Comparison of ENCODE assay signal across 8 mouse cellular contexts in genomic region chr7:127243361-127243867, GRCm38 (mm10). TPM values are rescaled to one million over a fixed set of nuclear protein-coding genes. Genes with fewer than 3 reads are reported as not detected.
DNase-seq lines count a peak whose midpoint lies in the region; ATAC-seq and TF ChIP-seq lines count a peak whose summit lies in the region.

No protein-coding gene starts in this region.

- peak overlapping the region; percentile 84 for H3ac ChIP-seq in myocyte (ENCODE audit: control insufficient read depth, insufficient read length)

- H3K27me3 ChIP-seq in kidney, embryonic 15.5 days, result no peaks in the 10 kb centered on the region
- H3K27me3 ChIP-seq in intestine, embryonic 14.5 days (replicated peaks; ENCODE audit: control insufficient read depth, insufficient read depth, low read length), result no peaks in the 10 kb centered on the region
- no peaks in the 10 kb centered on the region for H3K27me3 ChIP-seq in myocyte (ENCODE audit: control insufficient read depth, insufficient read depth, insufficient read length)

- no peak for TF ChIP-seq CTCF in cortical plate, adult 2 months (IDR thresholded peaks at IDR 0.05; ENCODE audit: extremely low read depth, insufficient read depth, low read length)

- peak overlapping the region; percentile 80 for H3K4me2 ChIP-seq in kidney, embryonic 15.5 days
- H3K4me2 ChIP-seq in intestine, embryonic 14.5 days (ENCODE audit: low read length), result peak overlapping the region; percentile 76
- H3K4me2 ChIP-seq in myocyte (ENCODE audit: low read depth), result peak overlapping the region; percentile 89

- DNase-seq in kidney, postnatal 14 days, result no peak
- no peak for DNase-seq in intestine, embryonic 14.5 days (ENCODE audit: low spot score)
- no peak for DNase-seq in cerebellum, postnatal 14 days
- DNase-seq in spleen, postnatal 4 days (ENCODE audit: low spot score in 2 of 2), result no peak
- DNase-seq in left cerebral cortex, adult 11 months (ENCODE audit: low spot score), result no peak

- H3K4me3 ChIP-seq in kidney, embryonic 15.5 days (replicated peaks), result peak overlapping the region; percentile 74
- H3K4me3 ChIP-seq in cortical plate, adult 2 months (ENCODE audit: insufficient read depth, low read length), result peak overlapping the region; percentile 60
- peak overlapping the region; percentile 94 for H3K4me3 ChIP-seq in intestine, embryonic 14.5 days (ENCODE audit: low read depth, low read length)
- peak overlapping the region; percentile 57 for H3K4me3 ChIP-seq in myocyte

- 31% methylated on average over 2 of the region's 2 CpGs for WGBS in kidney, embryonic 15.5 days
- WGBS in intestine, embryonic 14.5 days, result 30% methylated on average over 2 of the region's 2 CpGs

- H3K27ac ChIP-seq in kidney, embryonic 15.5 days, result peak overlapping the region; percentile 97
- H3K27ac ChIP-seq in cortical plate, adult 2 months (ENCODE audit: insufficient read depth, low read length), result peak overlapping the region; percentile 96
- peak overlapping the region; percentile 91 for H3K27ac ChIP-seq in intestine, embryonic 14.5 days (ENCODE audit: low read depth)

- no peak for ATAC-seq in kidney, embryonic 15.5 days (replicated peaks; ENCODE audit: low FRiP score)
- ATAC-seq in intestine, embryonic 14.5 days (replicated peaks; ENCODE audit: low FRiP score, low TSS enrichment, low read depth), result no peak

- peak overlapping the region; percentile 98; the same call in 1 of the 2 replicates for H3K9ac ChIP-seq in kidney, embryonic 15.5 days
- H3K9ac ChIP-seq in intestine, embryonic 14.5 days (ENCODE audit: low read length), result peak overlapping the region; percentile 91

- no peaks in the 10 kb centered on the region for H3K9me3 ChIP-seq in kidney, embryonic 15.5 days (replicated peaks)
- H3K9me3 ChIP-seq in intestine, embryonic 14.5 days (ENCODE audit: control insufficient read depth, low read length), result 0 out of 2 replicates have a peak, but pooled peaks cover 2% of the 10 kb centered on the region

- H3K36me3 ChIP-seq in kidney, embryonic 15.5 days, result peaks cover 38% of the 10 kb centered on the region
- peaks cover 18% of the 10 kb centered on the region for H3K36me3 ChIP-seq in intestine, embryonic 14.5 days (ENCODE audit: control insufficient read depth, insufficient read depth, low read length)
- H3K36me3 ChIP-seq in myocyte (ENCODE audit: control insufficient read depth, insufficient read depth), result no peaks in the 10 kb centered on the region

- no peak for TF ChIP-seq POLR2A in cortical plate, adult 2 months (IDR thresholded peaks at IDR 0.05; ENCODE audit: extremely low read depth, insufficient read depth, low read length)
- no peak for TF ChIP-seq POLR2A in myocyte (IDR thresholded peaks at IDR 0.05; ENCODE audit: insufficient read length, low read depth)

- H3K79me2 ChIP-seq in myocyte (ENCODE audit: control insufficient read depth, insufficient read depth), result peaks cover 18% of the 10 kb centered on the region

- peaks cover 35% of the 10 kb centered on the region for H3K4me1 ChIP-seq in kidney, embryonic 15.5 days
- peaks cover 3% of the 10 kb centered on the region; the same call in 1 of the 2 replicates for H3K4me1 ChIP-seq in cortical plate, adult 2 months (ENCODE audit: control insufficient read depth, insufficient read depth, low read length)
- peaks cover 20% of the 10 kb centered on the region for H3K4me1 ChIP-seq in intestine, embryonic 14.5 days (replicated peaks; ENCODE audit: control insufficient read depth, insufficient read depth, low read length)

TF ChIP-seq in myocyte, 11 proteins besides CTCF, POLR2A, EP300 and RAD21:
- TF ChIP-seq MYOG (IDR thresholded peaks at IDR 0.05; ENCODE audit: control insufficient read depth in 1 of 3, insufficient read depth in 1 of 3, insufficient read length in 2 of 3, low read depth in 2 of 3) (no peak), USF1 (IDR thresholded peaks at IDR 0.05; ENCODE audit: low read depth) (no peak), E2F4 (IDR thresholded peaks at IDR 0.05; ENCODE audit: insufficient read depth) (no peak), MYOD1 (IDR thresholded peaks at IDR 0.05; ENCODE audit: control insufficient read depth in 1 of 3, insufficient read length in 2 of 3, low read depth in 2 of 3) (no peak), TCF3 (IDR thresholded peaks at IDR 0.05; ENCODE audit: insufficient read length, low read depth) (no peak), SRF (IDR thresholded peaks at IDR 0.05; ENCODE audit: control insufficient read depth, insufficient read length, low read depth) (no peak), REST (IDR thresholded peaks at IDR 0.05; ENCODE audit: insufficient read depth, insufficient read length) (no peak), TCF12 (IDR thresholded peaks at IDR 0.05; ENCODE audit: insufficient read depth, poor library complexity, severe bottlenecking) (no peak), POLR2AphosphoS2 (IDR thresholded peaks at IDR 0.05; ENCODE audit: insufficient read length, low read depth) (no peak), CEBPB (IDR thresholded peaks at IDR 0.05; ENCODE audit: insufficient read depth, poor library complexity, severe bottlenecking) (no peak), MAX (IDR thresholded peaks at IDR 0.05; ENCODE audit: low read depth) (no peak)
TF ChIP-seq in myocyte: peak in this region for 0.

RNA-seq across cellular contexts. Expression of gene Zfp771, which starts 0.7 kb away (rescaled TPM):
- 59.3 and 62.3 TPM in 2 replicates for polyA plus RNA-seq in kidney, embryonic 15.5 days (2015; fragmentation: Nextera tagmentation; extraction: Ambion mirVana)
- polyA plus RNA-seq in cortical plate, adult 2 months (2012; rRNA removed), result 109 and 110 TPM in 2 replicates
- polyA plus RNA-seq in intestine, embryonic 14.5 days (2014; fragmentation: Nextera tagmentation; extraction: Ambion mirVana), result 47.6 and 52.2 TPM in 2 replicates
- polyA plus RNA-seq in myocyte (2012; fragmentation: generic; extraction: Trizol), result 34.9 TPM

RNA-seq across cellular contexts. Expression of gene Sept1, which starts 10.5 kb away (rescaled TPM):
- 21.3 and 21.7 TPM in 2 replicates for polyA plus RNA-seq in kidney, embryonic 15.5 days (2015; fragmentation: Nextera tagmentation; extraction: Ambion mirVana)
- 9.2 and 10.4 TPM in 2 replicates for polyA plus RNA-seq in cortical plate, adult 2 months (2012; rRNA removed)
- 12.9 and 14.4 TPM in 2 replicates for polyA plus RNA-seq in intestine, embryonic 14.5 days (2014; fragmentation: Nextera tagmentation; extraction: Ambion mirVana)
- polyA plus RNA-seq in myocyte (2012; fragmentation: generic; extraction: Trizol), result 2.2 TPM

RNA-seq across cellular contexts. Expression of gene Zfp553, which starts 10.6 kb away (rescaled TPM):
- 41.7 and 46.1 TPM in 2 replicates for polyA plus RNA-seq in kidney, embryonic 15.5 days (2015; fragmentation: Nextera tagmentation; extraction: Ambion mirVana)
- 13.5 and 15.5 TPM in 2 replicates for polyA plus RNA-seq in cortical plate, adult 2 months (2012; rRNA removed)
- 16.8 and 18.5 TPM in 2 replicates for polyA plus RNA-seq in intestine, embryonic 14.5 days (2014; fragmentation: Nextera tagmentation; extraction: Ambion mirVana)
- 11.4 TPM for polyA plus RNA-seq in myocyte (2012; fragmentation: generic; extraction: Trizol)

RNA-seq across cellular contexts. Expression of gene Dctpp1, which starts 17.1 kb away (rescaled TPM):
- polyA plus RNA-seq in kidney, embryonic 15.5 days (2015; fragmentation: Nextera tagmentation; extraction: Ambion mirVana), result 224 and 226 TPM in 2 replicates
- 33.0 and 37.4 TPM in 2 replicates for polyA plus RNA-seq in cortical plate, adult 2 months (2012; rRNA removed)
- 280 and 305 TPM in 2 replicates for polyA plus RNA-seq in intestine, embryonic 14.5 days (2014; fragmentation: Nextera tagmentation; extraction: Ambion mirVana)
- 76.9 TPM for polyA plus RNA-seq in myocyte (2012; fragmentation: generic; extraction: Trizol)

RNA-seq across cellular contexts. Expression of gene Sephs2, which starts 30.4 kb away (rescaled TPM):
- polyA plus RNA-seq in kidney, embryonic 15.5 days (2015; fragmentation: Nextera tagmentation; extraction: Ambion mirVana), result 112 and 113 TPM in 2 replicates
- polyA plus RNA-seq in cortical plate, adult 2 months (2012; rRNA removed), result 26.2 and 27.5 TPM in 2 replicates
- 153 and 183 TPM in 2 replicates for polyA plus RNA-seq in intestine, embryonic 14.5 days (2014; fragmentation: Nextera tagmentation; extraction: Ambion mirVana)
- polyA plus RNA-seq in myocyte (2012; fragmentation: generic; extraction: Trizol), result 17.2 TPM
